Mouse (Mus musculus) forebrain, embryonic 15.5 days (tissue): ENCODE data around the gene Lrrc26. TPM values are rescaled to one million over a fixed set of nuclear protein-coding genes. Genes with fewer than 3 reads are reported as not detected.

Source experiments
- ATAC-seq: fragments of 200-750 bp; cut with Nextera tagmentation; replicated peaks from 2 replicates; pipeline ENCODE4 v1.8.0; 2017; ENCODE audit warnings: mild to moderate bottlenecking, moderate TSS enrichment, moderate library complexity
- H3K27ac ChIP-seq: fragments of 300-500 bp; sonication (generic); replicated peaks from 2 replicates; pipeline ENCODE4 v1.5.1; 2015; ENCODE audit warnings: mild to moderate bottlenecking, inconsistent platforms
- H3K27me3 ChIP-seq: fragments of 300-500 bp; sonication (generic); 2 replicates; pipeline ENCODE4 v1.6.1; 2015; ENCODE audit warnings: inconsistent platforms
- H3K36me3 ChIP-seq: fragments of 300-500 bp; sonication (generic); 2 replicates; pipeline ENCODE4 v1.6.1; 2015; ENCODE audit warnings: mild to moderate bottlenecking, inconsistent platforms
- H3K4me1 ChIP-seq: fragments of 300-500 bp; sonication (generic); 2 replicates; pipeline ENCODE4 v1.6.1; 2015; ENCODE audit warnings: inconsistent platforms
- H3K4me2 ChIP-seq: fragments of 300-500 bp; sonication (generic); replicated peaks from 2 replicates; pipeline ENCODE4 v1.6.1; 2015; ENCODE audit warnings: mild to moderate bottlenecking, inconsistent platforms
- H3K4me3 ChIP-seq: fragments of 300-500 bp; sonication (generic); 2 replicates; pipeline ENCODE4 v1.5.1; 2015; ENCODE audit warnings: mild to moderate bottlenecking, inconsistent platforms
- H3K9ac ChIP-seq: fragments of 300-500 bp; sonication (generic); replicated peaks from 2 replicates; pipeline ENCODE4 v1.6.1; 2015; ENCODE audit warnings: mild to moderate bottlenecking, inconsistent platforms
- H3K9me3 ChIP-seq: fragments of 300-500 bp; sonication (generic); 2 replicates; pipeline ENCODE4 v1.6.1; 2016; ENCODE audit warnings: inconsistent platforms
- WGBS: fragments of 180-500 bp; shearing (Covaris S2); methylation state at CpG from one replicate; pipeline ENCODE4 v1.1.7; 2015; ENCODE audit warnings: mixed read lengths; 5-methylcytosine and 5-hydroxymethylcytosine counted together
- polyA plus RNA-seq: library from polyadenylated mRNA; unstranded; fragments of >200 nt; fragmentation: Nextera tagmentation; extraction: Ambion mirVana; gene quantifications from 2 replicates; pipeline ENCODE4 v1.2.1, GENCODE M21; 2015

The Lrrc26 gene
- polyA plus RNA-seq, 1 experiment from 2014 or later: not detected

DNA sequence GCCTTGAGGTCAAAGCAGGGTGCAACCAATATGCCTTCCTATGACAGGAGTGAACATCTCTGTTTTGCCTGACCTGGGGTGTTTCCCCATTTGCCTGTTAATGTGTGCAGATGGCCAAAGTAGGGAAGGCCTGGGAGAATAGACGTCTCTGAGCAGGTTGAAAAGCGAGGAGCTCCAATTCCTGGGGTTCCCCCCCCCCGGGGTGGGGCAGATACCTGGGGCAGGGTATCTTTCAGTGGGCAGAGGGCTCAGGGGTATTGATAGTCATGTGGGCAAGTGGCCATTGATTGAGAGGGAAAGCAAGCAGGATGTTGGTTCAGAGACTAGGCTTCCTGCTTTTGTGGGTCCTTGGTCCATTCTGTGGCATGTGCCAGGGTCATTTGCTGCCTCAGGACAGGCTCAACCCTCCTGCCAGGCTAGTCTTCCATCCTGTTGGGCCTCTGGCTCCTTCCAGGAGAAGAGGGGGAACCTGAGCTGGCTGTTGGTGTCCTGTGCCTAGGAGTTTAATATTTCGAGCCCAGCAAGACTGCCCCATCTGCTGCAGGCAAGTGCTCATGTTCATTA lies 21.9 kb upstream of the Lrrc26 start:
- ATAC-seq: no peak
- Histone ChIP-seq H3K4me2 (no peak overlapping the region), H3K27ac (no peak overlapping the region), H3K36me3 (peaks cover 21% of the 10 kb centered on the region), H3K9me3 (no peaks in the 10 kb centered on the region), H3K9ac (no peak overlapping the region), H3K4me3 (no peak overlapping the region), H3K4me1 (peaks cover 68% of the 10 kb centered on the region), H3K27me3 (peaks cover 15% of the 10 kb centered on the region; the same call in 1 of the 2 replicates)
- WGBS: 69% methylated on average over 4 of the region's 4 CpGs

DNA sequence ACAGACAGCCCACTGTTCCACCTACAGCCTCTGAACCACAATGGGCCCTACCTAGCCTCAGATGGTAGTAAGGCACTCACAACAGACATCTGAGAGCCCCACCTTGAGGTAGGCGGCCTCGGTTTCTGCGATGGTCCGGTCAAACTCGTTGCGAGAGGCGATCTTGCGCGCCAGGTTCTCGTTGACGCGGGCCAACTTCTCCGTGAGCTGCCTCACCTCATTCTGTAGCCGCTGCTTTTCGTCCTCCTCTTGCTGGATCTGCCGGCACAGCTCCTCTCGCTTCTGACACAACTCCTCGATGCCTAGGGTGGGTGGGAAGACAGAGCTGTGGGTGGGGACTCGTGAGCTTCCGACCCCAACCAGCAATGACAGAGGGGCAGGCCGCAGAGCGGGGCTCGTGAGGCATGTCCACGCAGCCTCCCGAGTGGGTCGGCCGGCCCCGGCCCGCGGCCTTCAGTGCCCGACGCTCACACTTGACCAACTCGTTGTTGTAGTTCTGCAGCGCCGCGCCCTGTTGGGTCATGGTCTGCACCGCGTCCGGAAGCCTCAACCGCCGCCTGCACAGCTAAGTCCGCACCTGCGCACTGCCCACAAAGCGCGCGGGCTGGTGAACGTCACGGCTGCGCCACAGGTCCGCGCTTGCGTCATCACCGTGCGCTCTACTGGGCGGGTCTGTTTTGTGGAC lies 17.7 kb upstream of the Lrrc26 start, which contains the start of the genes Ssna1 and Anapc2:
Ssna1 (minus strand) TSS at position 612 of the 685 bp plus-strand sequence.
Anapc2 (plus strand) TSS at position 652 of the 685 bp plus-strand sequence.
- Histone ChIP-seq H3K4me2 (peak within 1 kb of the TSS; percentile 93), H3K9ac (peak within 1 kb of the TSS; percentile 68), H3K4me1 (peaks cover 43% of the 10 kb centered on the region), H3K4me3 (peak within 1 kb of the TSS; percentile 74), H3K9me3 (no peaks in the 10 kb centered on the region), H3K27ac (peak within 1 kb of the TSS; percentile 66), H3K36me3 (peaks cover 54% of the 10 kb centered on the region), H3K27me3 (no peaks in the 10 kb centered on the region)
- ATAC-seq: peak; percentile 94
- under 1% methylated on average over 55 of the region's 55 CpGs for WGBS

DNA sequence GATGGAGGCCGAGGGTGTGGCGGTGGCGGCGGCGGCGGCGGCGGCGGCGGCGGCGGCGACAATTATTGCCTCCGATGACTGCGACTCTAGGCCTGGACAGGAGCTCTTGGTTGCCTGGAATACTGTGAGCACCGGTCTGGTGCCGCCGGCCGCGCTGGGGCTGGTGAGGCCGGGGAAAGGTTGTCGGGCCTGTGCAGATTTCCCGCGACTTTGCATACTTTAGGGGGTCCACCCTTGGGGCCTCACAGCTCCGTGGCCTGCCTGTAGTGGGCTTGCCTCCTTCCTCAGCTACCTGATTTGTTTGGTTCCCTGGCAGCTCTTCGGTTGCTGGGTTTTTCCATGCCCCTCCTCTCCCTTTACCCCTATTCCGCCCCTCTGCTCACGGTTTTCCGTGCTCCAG lies 17.2 kb upstream of the Lrrc26 start:
- Histone ChIP-seq H3K4me1 (peaks cover 37% of the 10 kb centered on the region), H3K27ac (peak overlapping the region; percentile 66), H3K9me3 (no peaks in the 10 kb centered on the region), H3K27me3 (no peaks in the 10 kb centered on the region), H3K4me3 (peak overlapping the region; percentile 74), H3K9ac (peak overlapping the region; percentile 68), H3K4me2 (peak overlapping the region; percentile 93), H3K36me3 (peaks cover 60% of the 10 kb centered on the region)
- ATAC-seq: peak; percentile 75
- WGBS: under 1% methylated on average over 29 of the region's 29 CpGs

DNA sequence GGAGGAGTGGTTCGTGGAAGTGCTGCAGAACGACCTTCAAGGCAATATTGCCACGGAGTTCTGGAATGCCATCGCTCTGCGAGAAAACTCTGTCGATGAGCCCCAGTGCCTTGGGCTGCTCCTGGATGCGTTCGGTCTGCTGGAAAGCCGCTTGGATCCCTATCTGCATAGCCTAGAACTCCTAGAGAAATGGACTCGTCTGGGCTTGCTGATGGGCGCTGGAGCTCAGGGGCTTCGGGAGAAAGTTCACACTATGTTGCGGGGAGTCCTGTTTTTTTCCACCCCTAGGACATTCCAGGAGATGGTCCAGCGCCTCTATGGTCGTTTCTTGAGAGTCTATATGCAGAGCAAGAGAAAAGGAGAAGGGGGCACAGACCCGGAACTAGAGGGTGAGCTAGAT lies 16.7 kb upstream of the Lrrc26 start:
- Histone ChIP-seq H3K27ac (0 out of 2 replicates have a peak overlapping the region, but pooled peaks have one; percentile 4), H3K36me3 (peaks cover 64% of the 10 kb centered on the region), H3K27me3 (no peaks in the 10 kb centered on the region), H3K4me2 (peak overlapping the region; percentile 93), H3K9ac (peak overlapping the region; percentile 68), H3K4me3 (peak overlapping the region; percentile 74), H3K9me3 (no peaks in the 10 kb centered on the region), H3K4me1 (peaks cover 32% of the 10 kb centered on the region)
- 40% methylated on average over 16 of the region's 16 CpGs for WGBS
- ATAC-seq: 0 out of 2 replicates have a peak, but pooled peaks have one; percentile 1

DNA sequence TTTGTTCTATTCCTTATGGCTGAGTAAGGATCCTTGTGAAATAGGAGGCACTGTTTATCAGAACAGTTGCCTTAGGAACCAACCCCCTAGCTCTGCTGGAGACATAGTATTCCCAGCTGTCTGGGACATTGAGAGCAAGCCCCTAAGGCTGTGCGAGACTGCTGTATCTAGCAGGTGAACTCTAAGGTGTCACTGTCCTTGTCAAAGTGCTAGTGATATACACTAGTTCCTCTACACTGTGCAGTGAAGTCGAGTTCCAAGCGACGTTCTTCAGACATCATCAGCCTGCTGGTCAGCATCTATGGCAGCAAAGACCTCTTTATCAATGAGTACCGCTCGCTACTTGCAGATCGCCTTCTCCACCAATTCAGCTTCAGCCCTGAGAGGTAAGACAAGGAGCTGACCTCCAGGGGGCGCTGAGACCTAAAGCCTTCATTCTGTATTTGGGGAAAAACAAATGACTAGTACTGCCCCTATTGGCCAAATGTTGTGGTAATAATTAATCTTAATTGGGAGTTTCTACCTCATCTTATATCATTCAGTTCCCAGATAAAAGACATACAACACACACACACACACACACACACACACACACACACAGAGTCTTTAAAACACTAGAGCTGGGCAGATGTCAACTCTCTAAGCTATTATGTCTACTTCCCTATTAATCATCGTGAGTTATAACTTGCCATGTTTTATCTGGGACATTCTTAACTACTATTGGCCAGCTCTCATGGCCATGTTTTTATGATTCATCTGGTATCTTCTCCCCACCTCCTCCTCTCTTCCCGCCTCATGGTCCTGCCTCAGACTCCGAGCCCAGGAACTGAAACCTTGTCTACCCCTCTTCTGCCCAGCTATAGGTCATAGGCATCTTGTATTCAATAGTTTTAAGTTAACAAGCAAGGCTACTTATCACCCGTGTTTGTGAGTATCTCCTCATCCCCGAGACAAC lies 10.5 kb upstream of the Lrrc26 start:
- Histone ChIP-seq H3K9ac (no peak overlapping the region), H3K9me3 (no peaks in the 10 kb centered on the region), H3K27me3 (no peaks in the 10 kb centered on the region), H3K4me3 (no peak overlapping the region), H3K36me3 (peaks cover 96% of the 10 kb centered on the region), H3K4me2 (no peak overlapping the region), H3K27ac (no peak overlapping the region), H3K4me1 (peaks cover 1% of the 10 kb centered on the region)
- ATAC-seq: peak; percentile 57; the same call in 1 of the 2 replicates
- WGBS: 62% methylated on average over 13 of the region's 13 CpGs

DNA sequence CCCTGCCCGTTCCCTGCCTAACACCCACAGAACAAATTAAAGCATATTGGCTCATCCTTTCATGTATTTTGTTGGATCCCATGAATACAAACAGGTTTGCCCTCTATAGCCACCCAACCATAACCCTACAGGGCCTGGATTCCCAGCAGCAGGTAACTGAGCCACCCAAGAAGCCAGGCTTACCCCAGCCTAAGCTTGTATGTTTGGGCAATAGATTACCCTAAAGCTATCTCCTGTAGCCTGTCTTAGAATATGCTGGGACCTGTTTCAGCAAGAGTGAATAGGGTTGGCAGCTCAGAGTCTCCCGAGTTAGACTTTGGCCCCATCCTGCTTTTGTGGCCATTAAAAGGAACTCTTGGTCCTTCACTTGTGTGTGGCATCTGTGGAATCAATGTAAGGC lies 4.2 kb upstream of the Lrrc26 start:
- peaks cover 52% of the 10 kb centered on the region for H3K36me3 ChIP-seq
- no peak for ATAC-seq
- 94% methylated on average over 2 of the region's 2 CpGs for WGBS

DNA sequence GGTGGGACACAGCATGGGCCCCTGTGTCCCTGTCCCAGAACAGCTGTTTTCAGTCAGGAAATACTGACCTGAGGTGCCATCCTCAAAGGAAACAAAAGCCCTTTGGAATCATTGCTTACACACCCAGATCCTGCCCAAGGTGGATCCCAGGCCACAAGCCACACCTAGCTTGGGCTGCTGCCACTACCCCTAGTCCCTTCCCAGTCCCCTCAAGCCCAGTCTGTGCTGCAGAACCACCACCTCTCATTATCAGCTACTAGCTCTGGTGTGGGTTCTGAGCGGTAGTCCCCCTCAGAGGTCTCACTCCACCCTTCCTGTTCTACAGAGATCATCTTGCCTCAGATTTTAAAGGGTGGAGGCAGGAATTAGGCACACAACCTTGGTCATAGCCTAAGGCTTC lies 3.4 kb upstream of the Lrrc26 start:
- Histone ChIP-seq H3K4me3 (no peak overlapping the region), H3K27ac (no peak overlapping the region), H3K9me3 (no peaks in the 10 kb centered on the region), H3K9ac (no peak overlapping the region), H3K36me3 (peaks cover 44% of the 10 kb centered on the region), H3K4me1 (peaks cover 21% of the 10 kb centered on the region), H3K4me2 (no peak overlapping the region), H3K27me3 (peaks cover 34% of the 10 kb centered on the region)
- ATAC-seq: no peak
- WGBS: 93% methylated on average over 1 of the region's 1 CpGs

More for the DNA sequence above, 4.2 kb upstream of the Lrrc26 start:
- Histone ChIP-seq H3K4me1 (peaks cover 13% of the 10 kb centered on the region), H3K4me3 (no peak overlapping the region), H3K27me3 (peaks cover 26% of the 10 kb centered on the region), H3K27ac (no peak overlapping the region), H3K4me2 (no peak overlapping the region), H3K9me3 (no peaks in the 10 kb centered on the region), H3K9ac (no peak overlapping the region)

DNA sequence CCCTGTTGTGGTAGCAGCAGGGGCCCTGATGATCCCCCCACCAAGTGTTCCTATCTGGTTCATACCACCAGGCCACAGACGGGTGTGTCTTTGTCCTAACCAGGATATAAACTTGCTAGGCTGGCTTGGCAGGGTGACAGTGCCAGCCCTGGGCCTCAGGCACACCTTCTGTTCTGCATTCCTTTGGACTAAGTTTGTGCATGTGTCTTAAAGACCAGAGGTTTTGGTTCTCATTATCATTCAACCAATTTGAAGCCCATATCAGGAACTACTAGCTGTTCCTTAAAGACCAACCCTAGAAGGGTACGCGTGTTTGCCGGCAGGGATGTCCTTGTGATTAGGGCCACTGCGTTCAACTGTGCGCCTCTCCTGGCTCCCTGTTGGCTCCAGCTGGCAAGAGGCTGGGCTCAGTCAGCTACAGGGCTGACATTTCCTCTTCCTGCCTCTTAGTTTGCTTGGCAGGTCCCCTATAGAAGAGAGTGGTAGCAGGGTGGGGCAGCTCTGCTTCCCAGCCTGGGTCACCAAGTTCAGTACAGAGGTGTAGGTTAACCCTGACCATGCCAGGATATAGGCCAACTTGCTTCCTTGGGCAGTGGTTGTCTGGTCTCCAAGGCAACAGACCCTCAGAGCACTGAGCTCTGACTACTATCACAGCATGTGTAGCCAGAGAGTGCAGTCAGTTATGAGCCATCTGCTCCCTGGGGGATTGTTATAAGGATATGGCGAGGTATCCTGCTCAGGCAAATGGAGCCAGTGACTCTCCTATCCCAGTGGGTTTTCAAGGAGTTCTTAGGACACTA lies 2.7 kb upstream of the Lrrc26 start:
- no peak for ATAC-seq
- no peak overlapping the region for H3K9ac ChIP-seq
- 59% methylated on average over 7 of the region's 7 CpGs for WGBS
- H3K4me1 ChIP-seq: peaks cover 26% of the 10 kb centered on the region
- H3K4me2 ChIP-seq: no peak overlapping the region
- no peak overlapping the region for H3K4me3 ChIP-seq
- H3K36me3 ChIP-seq: peaks cover 40% of the 10 kb centered on the region
- no peak overlapping the region for H3K27ac ChIP-seq
- no peaks in the 10 kb centered on the region for H3K9me3 ChIP-seq
- H3K27me3 ChIP-seq: peaks cover 41% of the 10 kb centered on the region

DNA sequence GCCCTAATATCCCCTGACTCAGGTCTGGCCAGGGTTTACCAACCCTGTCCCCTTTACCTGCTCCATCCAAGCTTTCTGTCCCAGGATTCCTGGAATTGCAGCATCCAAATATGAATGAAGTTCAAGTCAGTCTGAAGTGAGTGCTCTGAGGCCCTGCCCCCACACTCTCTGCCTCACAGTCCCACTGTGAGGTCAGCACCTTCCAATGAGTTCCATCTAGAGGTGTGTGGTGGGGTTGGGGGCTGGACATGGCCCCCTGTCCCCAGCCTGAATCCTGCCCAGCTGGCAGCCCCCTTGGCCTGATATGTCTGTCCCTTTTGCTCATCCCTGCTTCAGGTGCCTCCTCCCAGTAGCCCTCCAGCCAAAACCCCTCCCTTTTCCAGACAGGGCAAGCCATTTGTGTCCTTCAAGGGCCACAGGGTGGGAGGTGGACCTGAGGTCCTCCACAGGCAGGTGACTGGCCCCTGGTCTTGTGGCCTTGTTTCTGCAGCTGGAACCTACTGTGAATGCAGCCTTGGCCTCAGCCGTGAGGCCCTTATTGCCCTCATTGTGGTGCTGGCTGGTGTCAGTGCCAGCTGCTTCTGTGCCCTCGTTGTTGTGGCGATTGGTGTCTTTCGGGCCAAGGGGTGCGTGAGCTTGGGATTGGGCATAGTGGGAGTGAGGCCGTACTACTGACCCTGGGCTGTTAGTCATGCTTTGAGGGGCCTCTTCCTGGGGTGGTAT lies 1.6 kb upstream of the Lrrc26 start, which contains the start of gene Tmem210:
Tmem210 (plus strand) TSS at position 219 of the 723 bp plus-strand sequence.
- H3K4me2 ChIP-seq: no peak within 1 kb of the TSS
- H3K36me3 ChIP-seq: peaks cover 30% of the 10 kb centered on the region
- no peak within 1 kb of the TSS for H3K9ac ChIP-seq
- no peak within 1 kb of the TSS for H3K4me3 ChIP-seq
- H3K27me3 ChIP-seq: peaks cover 52% of the 10 kb centered on the region
- no peaks in the 10 kb centered on the region for H3K9me3 ChIP-seq
- H3K4me1 ChIP-seq: peaks cover 34% of the 10 kb centered on the region
- WGBS: 82% methylated on average over 6 of the region's 6 CpGs
- H3K27ac ChIP-seq: no peak within 1 kb of the TSS
- ATAC-seq: no peak

DNA sequence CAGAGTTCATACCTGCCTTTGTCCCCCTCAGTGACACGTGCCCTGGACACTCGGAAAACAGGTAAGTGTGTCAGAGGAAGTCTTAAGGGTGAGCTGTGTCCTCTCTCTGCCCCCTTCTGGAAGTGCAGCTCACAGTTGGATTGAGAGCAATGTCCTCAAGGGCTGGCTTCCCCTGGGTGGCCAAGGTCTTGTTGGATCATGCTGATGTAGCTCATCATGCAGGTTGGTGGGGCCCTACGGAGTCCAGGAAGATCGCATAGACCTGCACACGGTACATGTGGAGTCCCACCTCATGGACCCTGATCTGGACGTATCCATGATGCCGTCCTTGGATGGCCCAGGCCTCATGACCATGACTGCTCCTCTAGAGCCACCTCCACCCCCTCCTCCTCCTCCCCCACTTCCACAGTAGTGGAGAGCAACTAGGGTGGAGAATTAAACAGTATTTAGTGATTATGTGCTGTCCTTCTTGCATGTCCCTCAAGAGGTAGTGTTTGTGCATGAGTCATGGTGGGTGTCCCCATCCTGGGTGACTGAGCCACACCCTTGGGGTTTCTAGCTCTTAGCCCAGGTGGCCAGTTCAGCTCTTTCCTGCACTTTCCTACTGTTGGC lies 875 bp upstream of the Lrrc26 start:
- H3K27ac ChIP-seq: no peak overlapping the region
- peaks cover 34% of the 10 kb centered on the region for H3K4me1 ChIP-seq
- H3K27me3 ChIP-seq: peaks cover 59% of the 10 kb centered on the region
- WGBS: 80% methylated on average over 7 of the region's 7 CpGs
- no peak for ATAC-seq
- no peak overlapping the region for H3K4me3 ChIP-seq
- H3K4me2 ChIP-seq: no peak overlapping the region
- no peaks in the 10 kb centered on the region for H3K9me3 ChIP-seq
- H3K9ac ChIP-seq: no peak overlapping the region
- peaks cover 23% of the 10 kb centered on the region for H3K36me3 ChIP-seq
